Mouse (Mus musculus) layer of hippocampus, adult 2 months (tissue): ENCODE measurements around the gene Tmem230. TPM values are rescaled to one million over a fixed set of nuclear protein-coding genes. Genes with fewer than 3 reads are reported as not detected.
"Not testable (repeated sequence)": the region's sequence is repeated elsewhere in the genome, so short reads cannot be mapped to it uniquely, and the experiment has no call there.

ENCODE experiments used
- DNase-seq, 2 experiments: peaks; one replicate each; pipeline ENCODE4 v3.0.0; 2022; ENCODE audit warnings: low spot score in 2 of 2
- H3K27ac ChIP-seq: fragments of 200-600 bp; 2 replicates; pipeline ENCODE4 v1.8.1; 2022
- H3K4me3 ChIP-seq: fragments of 200-600 bp; 2 replicates; pipeline ENCODE4 v1.8.1; 2022; ENCODE audit warnings: mild to moderate bottlenecking
- CTCF ChIP-seq: fragments of 200-600 bp; conservative IDR thresholded peaks from 2 replicates; pipeline ENCODE4 v1.8.1; 2022; ENCODE audit warnings: antibody characterized with exemption, mild to moderate bottlenecking, moderate library complexity
- long read RNA-seq, 2 experiments: library from polyadenylated mRNA; stranded (forward); transcript quantifications; one replicate each; pipeline ENCODE4 v2.0.0; 2021; ENCODE audit warnings: borderline mapping rate in 2 of 2
- total RNA-seq, 2 experiments: library from RNA; stranded (reverse); gene quantifications; 2 replicates each; pipeline ENCODE4 v1.2.3; 2021

Tmem230 gene
- total RNA-seq = 10 to 100 TPM; 30.3 to 32.9 TPM
- long read RNA-seq, experiment 1, transcript Tmem230-201 (4 exons, 1,612 nt) = major isoform, 22 of 35 reads
- long read RNA-seq, experiment 1, partial matches to known transcripts = 0 of 35 reads
- long read RNA-seq, experiment 1, other reads (novel, unspliced or antisense) = 9 of 35 reads
- long read RNA-seq, experiment 2, transcript Tmem230-202 (4 exons, 1,551 nt) = minor isoform, 6 of 45 reads
- long read RNA-seq, experiment 2, transcript Tmem230-201 (4 exons, 1,612 nt) = major isoform, 24 of 45 reads
- long read RNA-seq, experiment 2, partial matches to known transcripts = 0 of 45 reads
- long read RNA-seq, experiment 2, other reads (novel, unspliced or antisense) = 13 of 45 reads

GRCm38 (mm10) chr2:132247539-132248313, at the start of gene Tmem230:
TSS of gene Tmem230 (minus strand) at chr2:132247807.
- peak within 1 kb of the TSS; percentile 91 for H3K27ac ChIP-seq

GRCm38 (mm10) chr2:132293694-132294450, 46.3 kb upstream of the Tmem230 start:
- H3K27ac ChIP-seq = peak overlapping the region; percentile 89
- no peak for DNase-seq
- TF ChIP-seq CTCF = no peak
- no peak overlapping the region for H3K4me3 ChIP-seq

More at GRCm38 (mm10) chr2:132247539-132248313, at the start of gene Tmem230:
- H3K4me3 ChIP-seq = peak within 1 kb of the TSS; percentile 66
- peak; percentile 59 for TF ChIP-seq CTCF
- peak; percentile 94 to 95 for DNase-seq

- DNase-seq = peak; percentile 48 to 60
- Histone ChIP-seq H3K4me3 (peak overlapping the region; percentile 11; the same call in 1 of the 2 replicates), H3K27ac (peak overlapping the region; percentile 89)
- TF ChIP-seq CTCF = no peak
These were observed 44.5 kb upstream of the Tmem230 start for GRCm38 (mm10) chr2:132292083-132292482.

DNA sequence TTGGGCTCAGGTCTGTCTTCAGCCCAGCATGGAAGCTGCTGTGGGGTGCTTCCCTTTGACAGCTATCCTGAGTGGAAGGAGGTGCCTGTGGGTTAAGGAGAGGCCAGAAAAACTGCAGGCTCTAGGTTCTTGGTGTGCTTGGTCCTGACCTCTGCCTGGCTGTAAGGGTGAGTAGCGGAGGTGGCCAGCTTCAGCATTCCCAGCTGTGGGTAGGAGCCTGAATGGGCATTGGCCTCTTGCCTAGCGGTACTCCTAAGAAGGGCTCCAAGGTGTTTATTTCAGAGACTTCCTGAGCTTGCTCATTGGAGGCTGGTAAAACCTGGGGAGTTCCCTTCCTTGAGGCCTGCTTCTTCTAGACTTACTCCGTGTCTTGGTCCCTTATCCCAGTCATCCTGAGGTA, 43.7 kb upstream of the Tmem230 start:
- no peak for TF ChIP-seq CTCF

DNA sequence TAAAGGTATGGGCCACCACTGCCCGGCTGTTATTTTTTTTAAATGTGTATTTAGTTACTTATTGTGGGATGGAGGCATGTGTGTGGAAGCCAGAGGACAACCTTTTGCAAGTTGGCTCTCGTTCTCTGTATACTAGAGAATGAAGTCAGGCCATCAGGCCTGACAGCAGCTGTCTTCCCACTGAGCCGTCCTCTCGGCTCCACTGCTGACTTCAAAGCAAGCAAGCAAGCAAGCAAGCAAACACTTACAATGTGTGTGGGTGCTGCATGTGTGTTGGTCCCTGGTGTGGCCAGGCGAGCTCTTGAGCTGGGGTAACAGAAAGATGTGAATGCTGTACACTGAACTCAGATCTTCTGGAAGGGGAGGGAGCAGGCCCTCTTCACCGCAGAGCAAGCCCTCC, 43.2 kb upstream of the Tmem230 start:
- Histone ChIP-seq H3K27ac (peak overlapping the region; percentile 89), H3K4me3 (no peak overlapping the region)
- no peak for DNase-seq
- no peak for TF ChIP-seq CTCF

More for the DNA sequence above, 43.7 kb upstream of the Tmem230 start:
- no peak for DNase-seq
- Histone ChIP-seq H3K27ac (peak overlapping the region; percentile 89), H3K4me3 (no peak overlapping the region)

- DNase-seq, H3K4me3 ChIP-seq, H3K27ac ChIP-seq: not testable (repeated sequence)
These were observed 41.6 kb upstream of the Tmem230 start for GRCm38 (mm10) chr2:132289213-132289612.

- no peak for TF ChIP-seq CTCF
- DNase-seq = peak in 1 of 2 experiments; percentile 26
- H3K4me3 ChIP-seq = no peak overlapping the region
- peak overlapping the region; percentile 64 for H3K27ac ChIP-seq
These were observed 38.9 kb upstream of the Tmem230 start for GRCm38 (mm10) chr2:132286376-132287076.

- H3K4me3 ChIP-seq, DNase-seq: not testable (repeated sequence)
- peak overlapping the region; percentile 72 for H3K27ac ChIP-seq
These were observed 38.1 kb upstream of the Tmem230 start for GRCm38 (mm10) chr2:132285722-132286121.

GRCm38 (mm10) chr2:132284492-132285139, 37.0 kb upstream of the Tmem230 start:
- H3K27ac ChIP-seq = peak overlapping the region; percentile 72
- no peak for DNase-seq
- H3K4me3 ChIP-seq = no peak overlapping the region
- TF ChIP-seq CTCF = no peak

DNA sequence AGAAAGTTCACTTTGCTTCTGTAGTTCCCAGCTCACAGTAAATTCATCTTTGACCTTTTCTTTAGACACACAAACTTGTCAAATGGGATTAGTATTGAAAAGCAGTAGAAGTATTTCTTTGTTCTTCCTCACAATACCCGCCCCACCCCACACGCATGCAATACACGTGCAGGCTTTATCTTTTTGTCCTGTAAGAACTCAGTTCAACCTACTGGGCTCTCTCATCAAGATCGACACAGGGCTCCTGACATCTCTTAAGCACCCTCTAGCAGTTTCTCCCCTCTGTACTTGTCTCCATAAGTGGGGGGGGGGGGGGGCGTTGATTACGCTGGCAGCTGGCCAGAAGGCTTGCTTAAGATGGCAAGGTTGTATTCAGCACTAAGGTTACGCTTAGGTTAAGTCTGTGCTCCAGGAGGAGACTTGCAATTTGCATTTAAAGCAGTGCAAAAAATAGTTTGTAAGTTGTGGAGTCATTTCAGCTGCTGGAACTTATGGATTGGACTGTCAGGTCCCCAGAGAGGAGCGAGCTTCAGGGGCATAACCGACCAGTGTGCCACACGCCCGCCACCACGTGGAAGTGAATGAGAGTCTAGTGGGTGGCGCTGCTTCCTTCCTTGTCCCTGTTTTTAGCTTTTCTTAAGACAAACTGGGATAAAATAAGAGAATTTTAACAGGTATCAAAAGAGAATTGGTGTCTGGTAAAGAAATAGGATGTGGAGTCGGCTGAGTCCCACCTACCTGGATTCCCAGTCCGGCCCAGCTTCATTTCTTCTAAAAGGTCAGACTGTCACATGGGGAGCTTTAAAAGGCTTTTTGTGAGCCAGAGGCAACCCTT, 35.8 kb upstream of the Tmem230 start:
- no peak for TF ChIP-seq CTCF
- DNase-seq = no peak
- H3K27ac ChIP-seq = peak overlapping the region; percentile 72

DNA sequence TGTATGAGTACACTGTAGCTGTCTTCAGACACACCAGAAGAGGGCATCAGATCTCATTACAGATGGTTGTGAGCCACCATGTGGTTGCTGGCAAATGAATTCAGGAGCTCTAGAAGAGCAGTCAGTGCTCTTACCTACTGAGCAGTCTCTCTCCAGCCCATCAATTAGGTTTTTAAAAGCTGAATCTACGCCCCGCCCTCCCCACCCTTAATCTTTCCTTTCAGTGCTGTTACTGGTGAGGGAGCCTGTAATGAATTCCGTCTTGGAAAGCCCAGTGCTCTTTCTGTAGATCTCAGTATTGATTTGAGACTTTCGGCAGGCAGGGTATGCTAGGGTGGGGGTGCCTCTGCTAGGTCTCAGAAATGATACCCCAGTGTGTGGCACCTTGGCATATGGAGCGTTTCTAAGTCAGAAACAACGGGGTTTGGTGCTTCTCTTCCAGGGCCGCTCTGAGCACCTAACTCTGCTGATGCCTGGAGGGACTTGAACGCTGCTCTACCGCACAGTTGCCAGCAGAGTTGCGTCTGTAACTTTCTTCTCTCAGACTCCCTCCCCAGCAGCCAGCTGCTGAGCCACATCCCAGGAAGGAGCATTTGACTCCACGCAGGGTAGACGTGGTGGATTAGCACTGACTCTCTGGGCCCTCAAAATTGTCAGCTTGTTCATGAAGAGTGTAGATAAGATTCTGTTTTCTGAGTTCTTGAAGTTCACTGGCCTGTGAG, 35.0 kb upstream of the Tmem230 start:
- DNase-seq = no peak
- TF ChIP-seq CTCF = peak; percentile 59
- Histone ChIP-seq H3K27ac (peak overlapping the region; percentile 24), H3K4me3 (no peak overlapping the region)

More for the DNA sequence above, 35.8 kb upstream of the Tmem230 start:
- H3K4me3 ChIP-seq = no peak overlapping the region
